Mouse (Mus musculus) liver, embryonic 16.5 days (tissue): ENCODE results near the gene Prom2. TPM values are rescaled to one million over a fixed set of nuclear protein-coding genes. Genes with fewer than 3 reads are reported as not detected.

Experiments
- ATAC-seq: fragments of 200-750 bp; cut with Nextera tagmentation; 2 replicates; pipeline ENCODE4 v1.8.0; 2017; ENCODE audit warnings: low read depth, mild to moderate bottlenecking, moderate number of reproducible peaks, moderate library complexity
- H3K27ac ChIP-seq: fragments of 300-500 bp; sonication (generic); 2 replicates; pipeline ENCODE4 v1.5.1; 2014; ENCODE audit warnings: mild to moderate bottlenecking, low read length
- H3K27me3 ChIP-seq: fragments of 300-500 bp; sonication (generic); 2 replicates; pipeline ENCODE4 v1.6.1; 2014; ENCODE audit warnings: low read depth, low read length, mixed read lengths; ENCODE audit not compliant: control insufficient read depth, insufficient read depth
- H3K36me3 ChIP-seq: fragments of 300-500 bp; sonication (generic); 2 replicates; pipeline ENCODE4 v1.6.1; 2014; ENCODE audit warnings: mild to moderate bottlenecking; ENCODE audit not compliant: control insufficient read depth, insufficient read depth
- H3K4me1 ChIP-seq: fragments of 300-500 bp; sonication (generic); 2 replicates; pipeline ENCODE4 v1.6.1; 2014; ENCODE audit warnings: low read depth, low read length, mixed read lengths; ENCODE audit not compliant: control insufficient read depth
- H3K4me2 ChIP-seq: fragments of 300-500 bp; sonication (generic); 2 replicates; pipeline ENCODE4 v1.6.1; 2014; ENCODE audit warnings: low read depth, low read length, mixed read lengths
- H3K4me3 ChIP-seq: fragments of 300-500 bp; sonication (generic); 2 replicates; pipeline ENCODE4 v1.5.1; 2014; ENCODE audit warnings: low read depth, mild to moderate bottlenecking, low read length
- H3K9ac ChIP-seq: fragments of 300-500 bp; sonication (generic); 2 replicates; pipeline ENCODE4 v1.6.1; 2014; ENCODE audit warnings: low read depth, low read length
- H3K9me3 ChIP-seq: fragments of 300-500 bp; sonication (generic); replicated peaks from 2 replicates; pipeline ENCODE4 v1.6.1; 2016; ENCODE audit warnings: low read length; ENCODE audit not compliant: control insufficient read depth
- WGBS: fragments of 180-500 bp; shearing (Covaris S2); extraction: QIAGEN DNeasy Blood & Tissue Kit; methylation state at CpG from one replicate; pipeline ENCODE4 v1.1.7; 2014; ENCODE audit not compliant: insufficient replicate concordance; 5-methylcytosine and 5-hydroxymethylcytosine counted together
- polyA plus RNA-seq: library from polyadenylated mRNA; unstranded; fragments of >200 nt; fragmentation: Nextera tagmentation; extraction: Ambion mirVana; gene quantifications from 2 replicates; pipeline ENCODE4 v1.2.1, GENCODE M21; 2015

The Prom2 gene
- polyA plus RNA-seq, 1 experiment from 2014 or later = 0.05 TPM

GRCm38 (mm10) chr2:127481841-127482532 is 59.3 kb downstream of the Prom2 start:
- no peak for ATAC-seq
- Histone ChIP-seq H3K36me3 (no peaks in the 10 kb centered on the region), H3K4me3 (peak overlapping the region; percentile 41), H3K4me2 (peak overlapping the region; percentile 57), H3K27me3 (peaks cover 59% of the 10 kb centered on the region), H3K27ac (no peak overlapping the region), H3K4me1 (peaks cover 2% of the 10 kb centered on the region), H3K9ac (no peak overlapping the region), H3K9me3 (no peaks in the 10 kb centered on the region)
- 1% methylated on average over 56 of the region's 59 CpGs for WGBS

- ATAC-seq = no peak
Measured at GRCm38 (mm10) chr2:127479763-127480162, 61.5 kb downstream of the Prom2 start.

DNA sequence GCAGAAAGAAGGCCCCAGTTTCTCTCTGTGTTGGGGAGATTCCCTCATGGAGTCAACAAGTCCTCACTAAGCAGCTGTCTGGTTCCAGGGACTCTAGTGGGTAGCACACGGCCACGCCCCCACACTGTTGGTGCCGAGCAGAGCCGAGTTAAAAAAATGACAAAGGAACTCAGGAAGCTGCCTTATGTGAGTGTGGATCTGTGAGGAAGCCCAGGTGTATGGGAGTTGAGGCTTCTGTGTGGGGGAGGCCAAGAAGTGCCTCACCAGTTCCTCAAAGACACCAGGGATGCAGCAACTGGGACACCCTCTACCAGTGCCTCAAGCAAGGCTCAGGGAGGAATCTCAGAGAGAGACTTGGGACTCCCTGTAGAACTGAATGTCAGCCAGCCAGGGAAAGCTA is 62.1 kb downstream of the Prom2 start:
- Histone ChIP-seq H3K4me2 (no peak overlapping the region), H3K4me3 (no peak overlapping the region), H3K27me3 (peaks cover 50% of the 10 kb centered on the region), H3K4me1 (peaks cover 2% of the 10 kb centered on the region), H3K9me3 (no peaks in the 10 kb centered on the region), H3K9ac (no peak overlapping the region), H3K36me3 (no peaks in the 10 kb centered on the region), H3K27ac (no peak overlapping the region)
- no peak for ATAC-seq
- 53% methylated on average over 4 of the region's 4 CpGs for WGBS

More at GRCm38 (mm10) chr2:127479763-127480162, 61.5 kb downstream of the Prom2 start:
- H3K9ac ChIP-seq = no peak overlapping the region
- no peaks in the 10 kb centered on the region for H3K9me3 ChIP-seq
- H3K4me3 ChIP-seq = no peak overlapping the region
- no peak overlapping the region for H3K27ac ChIP-seq
- H3K36me3 ChIP-seq = no peaks in the 10 kb centered on the region
- 53% methylated on average over 10 of the region's 10 CpGs for WGBS
- peaks cover 56% of the 10 kb centered on the region for H3K27me3 ChIP-seq
- no peak overlapping the region for H3K4me2 ChIP-seq
- H3K4me1 ChIP-seq = peaks cover 2% of the 10 kb centered on the region

Other genes with a start within 250 kb of the Prom2 start
- gene Dusp2, start 205.3 kb downstream of the Prom2 start, polyA plus RNA-seq = 1.8 and 2.2 TPM in 2 replicates
- not detected in 2 replicates for gene Astl, start 202.8 kb downstream of the Prom2 start, polyA plus RNA-seq
- 16.7 and 19.2 TPM in 2 replicates for gene Adra2b, start 178.3 kb downstream of the Prom2 start, polyA plus RNA-seq
- 0.28 and 0.38 TPM in 2 replicates for gene Gpat2, start 116.3 kb downstream of the Prom2 start, polyA plus RNA-seq
- gene Fahd2a, start 96.9 kb downstream of the Prom2 start, polyA plus RNA-seq = 15.6 and 15.8 TPM in 2 replicates
- gene Kcnip3, start 19.4 kb downstream of the Prom2 start, polyA plus RNA-seq = 0.23 and 0.31 TPM in 2 replicates
- gene Zfp661, start 45.6 kb upstream of the Prom2 start, polyA plus RNA-seq = 1.0 and 1.1 TPM in 2 replicates
- gene Mrps5, start 45.8 kb upstream of the Prom2 start, polyA plus RNA-seq = 65.0 and 72.5 TPM in 2 replicates
- not detected in 2 replicates for gene Mal, start 115.2 kb upstream of the Prom2 start, polyA plus RNA-seq
- gene Mall, start 188.5 kb upstream of the Prom2 start, polyA plus RNA-seq = 0.07 and 0.25 TPM in 2 replicates
- gene Nphp1, start 247.4 kb upstream of the Prom2 start, polyA plus RNA-seq = 3.0 and 3.4 TPM in 2 replicates